Mouse (Mus musculus) hindbrain, embryonic 10.5 days (tissue): ENCODE measurements around the gene Dffa. TPM values are rescaled to one million over a fixed set of nuclear protein-coding genes. Genes with fewer than 3 reads are reported as not detected.

Experiments
- DNase-seq: peaks from one replicate; pipeline ENCODE4 v3.0.0-alpha.2; 2017; ENCODE audit warnings: low spot score
- H3K27ac ChIP-seq: fragments of 300-500 bp; sonication (generic); 2 replicates; pipeline ENCODE4 v1.5.1; 2016; ENCODE audit warnings: mild to moderate bottlenecking, moderate library complexity
- H3K27me3 ChIP-seq: fragments of 300-500 bp; sonication (generic); 2 replicates; pipeline ENCODE4 v1.6.1; 2016; ENCODE audit warnings: mild to moderate bottlenecking; ENCODE audit not compliant: poor library complexity, insufficient read depth, severe bottlenecking
- H3K36me3 ChIP-seq: fragments of 300-500 bp; sonication (generic); 2 replicates; pipeline ENCODE4 v1.6.1; 2016; ENCODE audit warnings: mild to moderate bottlenecking, moderate library complexity
- H3K4me1 ChIP-seq: fragments of 300-500 bp; sonication (generic); replicated peaks from 2 replicates; pipeline ENCODE4 v1.6.1; 2016; ENCODE audit warnings: mild to moderate bottlenecking
- H3K4me3 ChIP-seq: fragments of 300-500 bp; sonication (generic); 2 replicates; pipeline ENCODE4 v1.5.1; 2016; ENCODE audit warnings: mild to moderate bottlenecking, moderate library complexity
- H3K9me3 ChIP-seq: fragments of 300-500 bp; sonication (generic); 2 replicates; pipeline ENCODE4 v1.6.1; 2016; ENCODE audit warnings: mild to moderate bottlenecking, moderate library complexity
- WGBS: fragments of 180-500 bp; shearing (Covaris S2); methylation state at CpG from one replicate; pipeline ENCODE4 v1.1.7; 2016; 5-methylcytosine and 5-hydroxymethylcytosine counted together
- polyA plus RNA-seq: library from polyadenylated mRNA; unstranded; fragments of >200 nt; fragmentation: Nextera tagmentation; extraction: Ambion mirVana; gene quantifications from 2 replicates; pipeline ENCODE4 v1.2.1, GENCODE M21; 2016

Gene Dffa
- polyA plus RNA-seq: 33.1 and 36.3 TPM in 2 replicates

GRCm38 (mm10) chr4:149103875-149104561 is at the start of gene Dffa:
Dffa (plus strand) TSS chr4:149104146.
- 1% methylated on average over 35 of the region's 35 CpGs for WGBS
- peak within 1 kb of the TSS; percentile 85 for H3K27ac ChIP-seq
- DNase-seq: peak; percentile 87

GRCm38 (mm10) chr4:149055847-149056246 is 48.1 kb upstream of the Dffa start:
- no peak overlapping the region for H3K4me3 ChIP-seq
- peaks cover 45% of the 10 kb centered on the region for H3K4me1 ChIP-seq
- no peak overlapping the region for H3K27ac ChIP-seq
- no peaks in the 10 kb centered on the region for H3K9me3 ChIP-seq
- DNase-seq: no peak
- no peaks in the 10 kb centered on the region for H3K36me3 ChIP-seq
- 61% methylated on average over 6 of the region's 6 CpGs for WGBS
- peaks cover 12% of the 10 kb centered on the region for H3K27me3 ChIP-seq

More at GRCm38 (mm10) chr4:149103875-149104561, at the start of gene Dffa:
- H3K36me3 ChIP-seq: peaks cover 25% of the 10 kb centered on the region
- peaks cover 20% of the 10 kb centered on the region for H3K4me1 ChIP-seq
- H3K4me3 ChIP-seq: peak within 1 kb of the TSS; percentile 85
- no peaks in the 10 kb centered on the region for H3K27me3 ChIP-seq
- H3K9me3 ChIP-seq: no peaks in the 10 kb centered on the region

GRCm38 (mm10) chr4:149056957-149057356 is 47.0 kb upstream of the Dffa start:
- DNase-seq: no peak
- H3K36me3 ChIP-seq: no peaks in the 10 kb centered on the region
- H3K4me1 ChIP-seq: peaks cover 53% of the 10 kb centered on the region
- H3K27me3 ChIP-seq: peaks cover 2% of the 10 kb centered on the region
- H3K27ac ChIP-seq: 0 out of 2 replicates have a peak overlapping the region, but pooled peaks have one; percentile 35
- H3K9me3 ChIP-seq: no peaks in the 10 kb centered on the region
- WGBS: 78% methylated on average over 16 of the region's 16 CpGs
- H3K4me3 ChIP-seq: no peak overlapping the region

GRCm38 (mm10) chr4:149057470-149057869 is 46.5 kb upstream of the Dffa start:
- DNase-seq: no peak
- Histone ChIP-seq H3K4me3 (no peak overlapping the region), H3K27me3 (no peaks in the 10 kb centered on the region; the same call in 1 of the 2 replicates), H3K4me1 (peaks cover 59% of the 10 kb centered on the region), H3K9me3 (no peaks in the 10 kb centered on the region), H3K27ac (no peak overlapping the region), H3K36me3 (no peaks in the 10 kb centered on the region)
- 53% methylated on average over 14 of the region's 14 CpGs for WGBS

GRCm38 (mm10) chr4:149058298-149058697 is 45.6 kb upstream of the Dffa start:
- 0 out of 2 replicates have a peak overlapping the region, but pooled peaks have one; percentile 31 for H3K27ac ChIP-seq
- 57% methylated on average over 7 of the region's 7 CpGs for WGBS
- no peaks in the 10 kb centered on the region; the same call in 1 of the 2 replicates for H3K27me3 ChIP-seq
- no peak for DNase-seq
- no peaks in the 10 kb centered on the region for H3K9me3 ChIP-seq
- no peaks in the 10 kb centered on the region for H3K36me3 ChIP-seq
- H3K4me3 ChIP-seq: no peak overlapping the region
- H3K4me1 ChIP-seq: peaks cover 67% of the 10 kb centered on the region

- Histone ChIP-seq H3K36me3 (no peaks in the 10 kb centered on the region), H3K9me3 (no peaks in the 10 kb centered on the region), H3K4me1 (peaks cover 68% of the 10 kb centered on the region), H3K27me3 (no peaks in the 10 kb centered on the region; the same call in 1 of the 2 replicates), H3K27ac (no peak overlapping the region), H3K4me3 (no peak overlapping the region)
- no peak for DNase-seq
- 93% methylated on average over 9 of the region's 9 CpGs for WGBS
Measured at GRCm38 (mm10) chr4:149059713-149060112, 44.2 kb upstream of the Dffa start.

- Histone ChIP-seq H3K27me3 (no peaks in the 10 kb centered on the region; the same call in 1 of the 2 replicates), H3K4me1 (peaks cover 66% of the 10 kb centered on the region), H3K27ac (no peak overlapping the region), H3K4me3 (no peak overlapping the region), H3K9me3 (no peaks in the 10 kb centered on the region), H3K36me3 (no peaks in the 10 kb centered on the region)
- WGBS: 42% methylated on average over 14 of the region's 14 CpGs
- no peak for DNase-seq
Measured at GRCm38 (mm10) chr4:149060621-149061431, 43.1 kb upstream of the Dffa start.

- 74% methylated on average over 13 of the region's 13 CpGs for WGBS
- Histone ChIP-seq H3K27ac (no peak overlapping the region), H3K27me3 (no peaks in the 10 kb centered on the region; the same call in 1 of the 2 replicates), H3K9me3 (no peaks in the 10 kb centered on the region), H3K4me3 (no peak overlapping the region), H3K4me1 (peaks cover 64% of the 10 kb centered on the region), H3K36me3 (peaks cover 2% of the 10 kb centered on the region; the same call in 1 of the 2 replicates)
- no peak for DNase-seq
Measured at GRCm38 (mm10) chr4:149061432-149061718, 42.6 kb upstream of the Dffa start.

- Histone ChIP-seq H3K4me3 (no peak overlapping the region), H3K9me3 (no peaks in the 10 kb centered on the region), H3K27me3 (no peaks in the 10 kb centered on the region), H3K36me3 (peaks cover 12% of the 10 kb centered on the region), H3K4me1 (peaks cover 53% of the 10 kb centered on the region), H3K27ac (no peak overlapping the region)
- DNase-seq: no peak
- 61% methylated on average over 21 of the region's 21 CpGs for WGBS
Measured at GRCm38 (mm10) chr4:149062406-149063318, 41.3 kb upstream of the Dffa start.

- Histone ChIP-seq H3K27ac (no peak overlapping the region), H3K27me3 (no peaks in the 10 kb centered on the region), H3K36me3 (peaks cover 23% of the 10 kb centered on the region), H3K4me3 (no peak overlapping the region), H3K9me3 (no peaks in the 10 kb centered on the region), H3K4me1 (peaks cover 41% of the 10 kb centered on the region)
- DNase-seq: no peak
- WGBS: 89% methylated on average over 23 of the region's 23 CpGs
Measured at GRCm38 (mm10) chr4:149064061-149064854, 39.7 kb upstream of the Dffa start.

- 86% methylated on average over 22 of the region's 22 CpGs for WGBS
- Histone ChIP-seq H3K9me3 (no peaks in the 10 kb centered on the region), H3K36me3 (peaks cover 27% of the 10 kb centered on the region), H3K4me1 (peaks cover 41% of the 10 kb centered on the region), H3K4me3 (no peak overlapping the region), H3K27me3 (no peaks in the 10 kb centered on the region), H3K27ac (no peak overlapping the region)
- DNase-seq: no peak
Measured at GRCm38 (mm10) chr4:149066672-149067551, 37.0 kb upstream of the Dffa start.
